ENCODE assay signal across 8 mouse cellular contexts in genomic region chr5:67845190-67845691, GRCm38 (mm10). TPM values are rescaled to one million over a fixed set of nuclear protein-coding genes. Genes with fewer than 3 reads are reported as not detected.
A peak's percentile ranks its signal among the peaks of the same experiment; 100 is the strongest.
DNase-seq lines count a peak whose midpoint lies in the region; ATAC-seq and TF ChIP-seq lines count a peak whose summit lies in the region.

No protein-coding gene starts in this region.

- no peak; the same call in 1 of the 2 replicates for TF ChIP-seq EP300 in lung, postnatal 0 days (IDR thresholded peaks at IDR 0.05)

- no peaks in the 10 kb centered on the region for H3K9me3 ChIP-seq in embryonic facial prominence, embryonic 13.5 days
- no peaks in the 10 kb centered on the region for H3K9me3 ChIP-seq in intestine, postnatal 0 days (ENCODE audit: control insufficient read depth)
- no peaks in the 10 kb centered on the region for H3K9me3 ChIP-seq in lung, postnatal 0 days (ENCODE audit: low read length)

- WGBS in embryonic facial prominence, embryonic 13.5 days = 25% methylated on average over 8 of the region's 8 CpGs
- 14% methylated on average over 8 of the region's 8 CpGs for WGBS in intestine, postnatal 0 days
- WGBS in lung, postnatal 0 days = 7% methylated on average over 8 of the region's 8 CpGs

- H3K27me3 ChIP-seq in embryonic facial prominence, embryonic 13.5 days = peaks cover 15% of the 10 kb centered on the region
- H3K27me3 ChIP-seq in intestine, postnatal 0 days (replicated peaks; ENCODE audit: control insufficient read depth, insufficient read depth, low read length) = no peaks in the 10 kb centered on the region
- H3K27me3 ChIP-seq in lung, postnatal 0 days (replicated peaks; ENCODE audit: insufficient read depth, low read length) = no peaks in the 10 kb centered on the region

- no peak overlapping the region for H3K9ac ChIP-seq in embryonic facial prominence, embryonic 13.5 days
- no peak overlapping the region for H3K9ac ChIP-seq in intestine, postnatal 0 days (ENCODE audit: low read depth, low read length)
- H3K9ac ChIP-seq in lung, postnatal 0 days (replicated peaks; ENCODE audit: low read depth) = no peak overlapping the region

- no peak for TF ChIP-seq CTCF in intestine, postnatal 0 days (IDR thresholded peaks at IDR 0.05; ENCODE audit: low read depth)
- TF ChIP-seq CTCF in lung, postnatal 0 days (IDR thresholded peaks at IDR 0.05) = no peak

- no peaks in the 10 kb centered on the region for H3K36me3 ChIP-seq in embryonic facial prominence, embryonic 13.5 days
- H3K36me3 ChIP-seq in intestine, postnatal 0 days (ENCODE audit: control insufficient read depth, insufficient read depth) = no peaks in the 10 kb centered on the region
- H3K36me3 ChIP-seq in lung, postnatal 0 days (ENCODE audit: insufficient read depth, low read length) = no peaks in the 10 kb centered on the region

- peak overlapping the region; percentile 27 for H3K4me2 ChIP-seq in embryonic facial prominence, embryonic 13.5 days
- H3K4me2 ChIP-seq in intestine, postnatal 0 days (replicated peaks; ENCODE audit: low read depth) = peak overlapping the region; percentile 93
- H3K4me2 ChIP-seq in lung, postnatal 0 days (replicated peaks; ENCODE audit: low read depth, low read length) = peak overlapping the region; percentile 82

- ATAC-seq in embryonic facial prominence, embryonic 13.5 days (ENCODE audit: insufficient number of reproducible peaks, insufficient read depth, low FRiP score, low TSS enrichment, low read depth) = no peak
- no peak for ATAC-seq in intestine, postnatal 0 days
- ATAC-seq in lung, postnatal 0 days = no peak

- no peak overlapping the region for H3K27ac ChIP-seq in embryonic facial prominence, embryonic 13.5 days
- H3K27ac ChIP-seq in intestine, postnatal 0 days (ENCODE audit: low read depth, low read length) = no peak overlapping the region
- peak overlapping the region; percentile 52; the same call in 1 of the 2 replicates for H3K27ac ChIP-seq in lung, postnatal 0 days (ENCODE audit: low read length)

- DNase-seq in thymus, postnatal 0 days (ENCODE audit: low spot score) = peak; percentile 50
- DNase-seq in thymus, postnatal 25 days = no peak
- peak; percentile 77 for DNase-seq in lung, postnatal 0 days (ENCODE audit: low spot score)
- DNase-seq in retina, postnatal 1 day = peak; percentile 80
- DNase-seq in adrenal gland, postnatal 36 days = no peak
- no peak for DNase-seq in ovary, postnatal 36 days (ENCODE audit: low spot score)

- no peak overlapping the region for H3K4me3 ChIP-seq in embryonic facial prominence, embryonic 13.5 days
- H3K4me3 ChIP-seq in intestine, postnatal 0 days (ENCODE audit: low read depth, low read length) = peak overlapping the region; percentile 26
- peak overlapping the region; percentile 83 for H3K4me3 ChIP-seq in lung, postnatal 0 days (ENCODE audit: low read depth, low read length)

- peaks cover 19% of the 10 kb centered on the region for H3K4me1 ChIP-seq in embryonic facial prominence, embryonic 13.5 days
- H3K4me1 ChIP-seq in intestine, postnatal 0 days (replicated peaks; ENCODE audit: control insufficient read depth, insufficient read depth, low read length) = peaks cover 9% of the 10 kb centered on the region; the same call in 1 of the 2 replicates
- H3K4me1 ChIP-seq in lung, postnatal 0 days (ENCODE audit: insufficient read depth, low read depth, low read length) = peaks cover 11% of the 10 kb centered on the region; the same call in 1 of the 2 replicates

RNA-seq across cellular contexts. Expression of gene Atp8a1, which starts 2.0 kb away (rescaled TPM):
- 16.5 and 16.7 TPM in 2 replicates for polyA plus RNA-seq in thymus, postnatal 0 days (2015; fragmentation: Nextera tagmentation; extraction: Ambion mirVana)
- 4.3 and 6.4 TPM in 2 replicates for polyA plus RNA-seq in embryonic facial prominence, embryonic 13.5 days (2015; fragmentation: Nextera tagmentation; extraction: Ambion mirVana)
- 7.8 and 9.1 TPM in 2 replicates for polyA plus RNA-seq in intestine, postnatal 0 days (2015; fragmentation: Nextera tagmentation; extraction: Ambion mirVana)
- polyA plus RNA-seq in lung, postnatal 0 days (2015; fragmentation: Nextera tagmentation; extraction: Ambion mirVana) = 68.9 and 88.2 TPM in 2 replicates
- total RNA-seq in adrenal gland, postnatal 36 days (2021) = 10 to 100 TPM; 15.8 to 25.7 TPM

Comparison
In these comparisons a context has a peak if more than half of its experiments do, and no peak if none do; other contexts are left out.
1. DNase-seq: peak in thymus, postnatal 0 days (single experiment), lung, postnatal 0 days (single experiment) and retina, postnatal 1 day (single experiment); none in thymus, postnatal 25 days (single experiment), adrenal gland, postnatal 36 days (0 of 2) and ovary, postnatal 36 days (single experiment).
2. H3K4me2 ChIP-seq: peak in every context shown above with its lines; median percentile 93 in intestine, postnatal 0 days; 82 in lung, postnatal 0 days; 27 in embryonic facial prominence, embryonic 13.5 days.